Mouse (Mus musculus) cerebellum, adult 2 months (tissue): Measurements from ENCODE around the gene Kcng1.

ENCODE experiments used
- CTCF ChIP-seq: fragments of 200-500 bp; IDR thresholded peaks from 2 replicates; pipeline ENCODE4 v1.5.1; 2011; ENCODE audit warnings: low read depth, mild to moderate bottlenecking, control low read depth, low read length, moderate library complexity, borderline replicate concordance; ENCODE audit not compliant: insufficient read depth
- POLR2A ChIP-seq: fragments of 200-500 bp; IDR thresholded peaks from 2 replicates; pipeline ENCODE4 v1.6.1; 2011; ENCODE audit warnings: low read length, control low read depth, borderline replicate concordance; ENCODE audit not compliant: insufficient read depth

GRCm38 (mm10) chr2:168286987-168287386, 5.5 kb upstream of the Kcng1 start:
- TF ChIP-seq POLR2A (no peak), CTCF (no peak)
